Mouse (Mus musculus): ENCODE results near the gene Polr3e.

Polr3e gene

GRCm38 (mm10) chr7:120980041-120980440 is 62.5 kb downstream of the Polr3e start:
- no peak for DNase-seq (ENCODE audit: low read depth)

GRCm38 (mm10) chr7:120980931-120981924 is 63.7 kb downstream of the Polr3e start:
- no peak for DNase-seq (ENCODE audit: low read depth)

GRCm38 (mm10) chr7:120982200-120982841 is 64.8 kb downstream of the Polr3e start, which contains the start of the genes Cdr2 and Mfsd13b:
Gene Cdr2, minus strand, starts transcription at chr7:120982312.
Gene Mfsd13b, plus strand, starts transcription at chr7:120982509.
- DNase-seq (ENCODE audit: low read depth), result peak; percentile 99

GRCm38 (mm10) chr7:120982968-120983367 is 65.4 kb downstream of the Polr3e start:
- no peak for DNase-seq (ENCODE audit: low read depth)

- DNase-seq (ENCODE audit: low read depth), result no peak
These were observed 73.6 kb downstream of the Polr3e start for GRCm38 (mm10) chr7:120991191-120991590.

All from c-Kit-positive CD71-negative TER-119-negative erythroid progenitor cells, embryonic 14.5 days (primary cell).